Comparison of ENCODE assay signal across 8 mouse cellular contexts in genomic region chr4:56222023-56222776, GRCm38 (mm10).
A peak's percentile ranks its signal among the peaks of the same experiment; 100 is the strongest.
DNase-seq lines count a peak whose midpoint lies in the region; ATAC-seq lines count a peak whose summit lies in the region.

No protein-coding gene starts in this region.

- H3K9me3 ChIP-seq in embryonic facial prominence, embryonic 11.5 days (replicated peaks; ENCODE audit: control insufficient read depth, low read length): no peaks in the 10 kb centered on the region

- intact Hi-C loops in heart, postnatal 36 days (cut with DNase I): loop anchor here (5.0 to 10.0 kb wide), 5 partner anchors 140 to 690 kb away; partner anchors contain the start of gene Klf4

- DNase-seq in 416B (ENCODE audit: low read depth) (peak; percentile 63), NIH3T3 (ENCODE audit: low read depth) (peak; percentile 91)
- DNase-seq in embryonic facial prominence, embryonic 11.5 days (ENCODE audit: low spot score): peak; percentile 78
- DNase-seq in heart, postnatal 36 days: peak; percentile 74 to 78
- peak; percentile 60 for DNase-seq in large intestine, adult 2 months (ENCODE audit: low read depth, low spot score)
- DNase-seq in lung, postnatal 25 days (ENCODE audit: low spot score): peak; percentile 70
- DNase-seq in retina, postnatal 7 days (ENCODE audit: low read depth, low spot score): peak; percentile 4
- peak; percentile 69 for DNase-seq in urinary bladder, postnatal 25 days (ENCODE audit: low spot score)

- H3K9ac ChIP-seq in embryonic facial prominence, embryonic 11.5 days (replicated peaks; ENCODE audit: low read length): no peak overlapping the region

- peak; percentile 82 for ATAC-seq in embryonic facial prominence, embryonic 11.5 days (replicated peaks; ENCODE audit: insufficient number of reproducible peaks, low FRiP score, low TSS enrichment, low read depth)

- no peaks in the 10 kb centered on the region for H3K36me3 ChIP-seq in embryonic facial prominence, embryonic 11.5 days (replicated peaks; ENCODE audit: control insufficient read depth, insufficient read depth, low read depth, low read length)

- 0 out of 2 replicates have a peak overlapping the region, but pooled peaks have one; percentile 41 for H3K27ac ChIP-seq in embryonic facial prominence, embryonic 11.5 days (replicated peaks; ENCODE audit: low read depth, low read length)

- WGBS in embryonic facial prominence, embryonic 11.5 days: 31% methylated on average over 8 of the region's 8 CpGs
- 8% methylated on average over 8 of the region's 8 CpGs for WGBS in large intestine, adult 2 months

- H3K27me3 ChIP-seq in embryonic facial prominence, embryonic 11.5 days (ENCODE audit: control insufficient read depth, insufficient read depth, low read length): no peaks in the 10 kb centered on the region

- no peak overlapping the region for H3K4me3 ChIP-seq in embryonic facial prominence, embryonic 11.5 days (ENCODE audit: low read depth, low read length)

- peaks cover 4% of the 10 kb centered on the region for H3K4me1 ChIP-seq in embryonic facial prominence, embryonic 11.5 days (ENCODE audit: control insufficient read depth, insufficient read depth, low read length)

- 0 out of 2 replicates have a peak overlapping the region, but pooled peaks have one; percentile 4 for H3K4me2 ChIP-seq in embryonic facial prominence, embryonic 11.5 days (ENCODE audit: low read depth, low read length)

Comparison
In these comparisons a context has a peak if more than half of its experiments do, and no peak if none do; other contexts are left out.
1. DNase-seq: peak in every context shown above with its lines; median percentile 91 in NIH3T3; 78 in embryonic facial prominence, embryonic 11.5 days; 76 in heart, postnatal 36 days; 70 in lung, postnatal 25 days; 69 in urinary bladder, postnatal 25 days; 63 in 416B; 60 in large intestine, adult 2 months; 4 in retina, postnatal 7 days.